Mouse (Mus musculus) MEL (cell line): ENCODE data around the gene Nsun2. TPM values are rescaled to one million over a fixed set of nuclear protein-coding genes. Genes with fewer than 3 reads are reported as not detected.
A peak's percentile ranks its signal among the peaks of the same experiment; 100 is the strongest.

Experiments
- DNase-seq: peaks from one replicate; pipeline ENCODE4 v3.0.0; 2011; ENCODE audit warnings: low read depth, low spot score
- H3K27ac ChIP-seq: 2 replicates; pipeline ENCODE4 v1.5.1; 2012; ENCODE audit warnings: low read depth, mild to moderate bottlenecking, control low read depth, low read length, moderate library complexity; ENCODE audit not compliant: control insufficient read depth
- H3K27me3 ChIP-seq, 2 experiments: fragments of 150-350 bp in 1 of 2; sonication (generic) in 1 of 2; 2 replicates each; pipeline ENCODE4 v1.6.1; 2012; ENCODE audit warnings: low read length in 2 of 2, mild to moderate bottlenecking in 2 of 2, improper control_type of control experiment in 1 of 2, moderate library complexity in 1 of 2; ENCODE audit not compliant: insufficient read depth in 2 of 2, control insufficient read depth in 1 of 2
- H3K36me3 ChIP-seq, 2 experiments: 2 replicates each; pipeline ENCODE4 v1.6.1; 2012 to 2014; ENCODE audit warnings: low read length in 2 of 2, improper control_type of control experiment in 1 of 2, inconsistent platforms in 1 of 2, mild to moderate bottlenecking in 1 of 2; ENCODE audit not compliant: insufficient read depth in 2 of 2, control insufficient read depth in 1 of 2
- H3K4me1 ChIP-seq, 2 experiments: fragments of 150-350 bp in 1 of 2; sonication (generic) in 1 of 2; 2 replicates each; pipeline ENCODE4 v1.6.1; 2012; ENCODE audit warnings: low read length in 2 of 2, improper control_type of control experiment in 1 of 2, mild to moderate bottlenecking in 1 of 2; ENCODE audit not compliant: insufficient read depth in 2 of 2, control insufficient read depth in 1 of 2
- H3K4me3 ChIP-seq, 2 experiments: fragments of 150-350 bp in 1 of 2; sonication (generic) in 1 of 2; 2 replicates each; pipeline ENCODE4 v1.5.1; 2012; ENCODE audit warnings: low read depth in 2 of 2, low read length in 2 of 2, mild to moderate bottlenecking in 2 of 2, moderate library complexity in 2 of 2, control low read depth in 1 of 2, improper control_type of control experiment in 1 of 2; ENCODE audit not compliant: control insufficient read depth in 1 of 2, insufficient read depth in 1 of 2
- H3K79me2 ChIP-seq: 2 replicates; pipeline ENCODE4 v1.6.1; 2012; ENCODE audit warnings: mild to moderate bottlenecking, low read length, moderate library complexity; ENCODE audit not compliant: control insufficient read depth, poor library complexity, insufficient read depth
- H3K9ac ChIP-seq: 2 replicates; pipeline ENCODE4 v1.6.1; 2012; ENCODE audit warnings: low read depth, mild to moderate bottlenecking, control low read depth, low read length, moderate library complexity; ENCODE audit not compliant: control insufficient read depth, poor library complexity, severe bottlenecking
- H3K9me3 ChIP-seq: fragments of 150-350 bp; sonication (generic); replicated peaks from 2 replicates; pipeline ENCODE4 v1.6.1; 2012; ENCODE audit warnings: mild to moderate bottlenecking, low read length, improper control_type of control experiment, moderate library complexity; ENCODE audit not compliant: insufficient read depth
- BHLHE40 ChIP-seq: IDR thresholded peaks from 2 replicates; pipeline ENCODE4 v1.6.1; 2012; ENCODE audit warnings: low read depth, mild to moderate bottlenecking, inconsistent platforms, low read length, improper control_type of control experiment, borderline replicate concordance
- CHD1 ChIP-seq: IDR thresholded peaks from 2 replicates; pipeline ENCODE4 v1.6.1; 2012; ENCODE audit warnings: low read depth, mild to moderate bottlenecking, inconsistent platforms, low read length, improper control_type of control experiment
- CTCF ChIP-seq, 3 experiments: IDR thresholded peaks in 2 of 3; conservative IDR thresholded peaks in 1 of 3; 2 replicates each; pipeline ENCODE4 v1.5.1; 2011 to 2012; ENCODE audit warnings: low read length in 3 of 3, low read depth in 2 of 3, mild to moderate bottlenecking in 2 of 3, improper control_type of control experiment in 1 of 3, inconsistent platforms in 1 of 3, mixed read lengths in 1 of 3, moderate library complexity in 1 of 3; ENCODE audit not compliant: control insufficient read depth in 1 of 3, insufficient read depth in 1 of 3, poor library complexity in 1 of 3, severe bottlenecking in 1 of 3
- EP300 ChIP-seq, 2 experiments: IDR thresholded peaks; 2 replicates each; pipeline ENCODE4 v1.6.1; 2011; ENCODE audit warnings: improper control_type of control experiment in 2 of 2, low read length in 2 of 2, low read depth in 1 of 2, mild to moderate bottlenecking in 1 of 2
- GATA1 ChIP-seq: IDR thresholded peaks from 2 replicates; pipeline ENCODE4 v1.6.1; 2011; ENCODE audit warnings: low read depth, low read length, improper control_type of control experiment
- MAX ChIP-seq: IDR thresholded peaks from 2 replicates; pipeline ENCODE4 v1.6.1; 2011; ENCODE audit warnings: low read length, improper control_type of control experiment
- MAZ ChIP-seq: IDR thresholded peaks from 2 replicates; pipeline ENCODE4 v1.6.1; 2012; ENCODE audit warnings: low read depth, mild to moderate bottlenecking, inconsistent platforms, low read length, improper control_type of control experiment
- MXI1 ChIP-seq: IDR thresholded peaks from 2 replicates; pipeline ENCODE4 v1.6.1; 2011; ENCODE audit warnings: mild to moderate bottlenecking, low read depth, low read length, improper control_type of control experiment
- MYB ChIP-seq: IDR thresholded peaks from 2 replicates; pipeline ENCODE4 v1.6.1; 2011; ENCODE audit warnings: mild to moderate bottlenecking, low read depth, low read length, improper control_type of control experiment
- NELFE ChIP-seq: IDR thresholded peaks from 2 replicates; pipeline ENCODE4 v1.6.1; 2011; ENCODE audit warnings: low read depth, low read length, improper control_type of control experiment
- NRF1 ChIP-seq: IDR thresholded peaks from 2 replicates; pipeline ENCODE4 v1.6.1; 2014; ENCODE audit warnings: low read depth, mild to moderate bottlenecking, inconsistent platforms, low read length, improper control_type of control experiment, moderate library complexity; ENCODE audit not compliant: poor library complexity, insufficient read depth, severe bottlenecking
- RAD21 ChIP-seq: IDR thresholded peaks from 2 replicates; pipeline ENCODE4 v1.6.1; 2011; ENCODE audit warnings: mild to moderate bottlenecking, low read depth, low read length, improper control_type of control experiment
- RCOR1 ChIP-seq: IDR thresholded peaks from 2 replicates; pipeline ENCODE4 v1.6.1; 2012; ENCODE audit warnings: low read depth, mild to moderate bottlenecking, inconsistent platforms, low read length, improper control_type of control experiment
- SMC3 ChIP-seq: IDR thresholded peaks from 2 replicates; pipeline ENCODE4 v1.6.1; 2011; ENCODE audit warnings: low read depth, low read length, improper control_type of control experiment
- TBP ChIP-seq: IDR thresholded peaks from 2 replicates; pipeline ENCODE4 v1.8.0; 2011; ENCODE audit warnings: low read depth, low read length, improper control_type of control experiment
- TCF12 ChIP-seq: IDR thresholded peaks from 2 replicates; pipeline ENCODE4 v1.6.1; 2014; ENCODE audit warnings: low read depth, mild to moderate bottlenecking, inconsistent platforms, low read length, improper control_type of control experiment, moderate library complexity
- UBTF ChIP-seq: IDR thresholded peaks from 2 replicates; pipeline ENCODE4 v1.6.1; 2012; ENCODE audit warnings: low read depth, mild to moderate bottlenecking, inconsistent platforms, low read length, improper control_type of control experiment, moderate library complexity, borderline replicate concordance; ENCODE audit not compliant: insufficient read depth
- ZC3H11A ChIP-seq: IDR thresholded peaks from 2 replicates; pipeline ENCODE4 v1.6.1; 2012; ENCODE audit warnings: low read depth, mild to moderate bottlenecking, inconsistent platforms, low read length, improper control_type of control experiment
- ZKSCAN1 ChIP-seq: IDR thresholded peaks from 2 replicates; pipeline ENCODE4 v1.6.1; 2012; ENCODE audit warnings: low read depth, mild to moderate bottlenecking, inconsistent platforms, low read length, improper control_type of control experiment, moderate library complexity
- ZMIZ1 ChIP-seq: IDR thresholded peaks from 2 replicates; pipeline ENCODE4 v1.6.1; 2012; ENCODE audit warnings: low read depth, mild to moderate bottlenecking, inconsistent platforms, low read length, improper control_type of control experiment, moderate library complexity
- polyA plus RNA-seq, 2 experiments: library from polyadenylated mRNA; stranded (reverse) in 1 of 2; unstranded in 1 of 2; fragments of >175 nt in 1 of 2; fragments of >200 nt in 1 of 2; gene quantifications; 2 replicates each; pipeline versions ENCODE4 v1.2.1 to v1.2.4; 2012; ENCODE audit warnings: low replicate concordance in 2 of 2, low read depth in 1 of 2; ENCODE audit not compliant: insufficient read length in 2 of 2, insufficient read depth in 1 of 2, missing spikeins in 1 of 2
- total RNA-seq: library from RNA; depleted of rRNA; stranded (reverse); fragments of 300-350 nt; gene quantifications from 2 replicates; pipeline ENCODE4 v1.2.3, GENCODE M21; 2012

The Nsun2 gene
- total and polyA plus RNA-seq, 3 experiments: 277 to 303 (median 302) TPM

- Histone ChIP-seq H3K9ac (no peak overlapping the region), H3K79me2 (no peaks in the 10 kb centered on the region), H3K9me3 (no peaks in the 10 kb centered on the region)
- TF ChIP-seq NRF1 (no peak), BHLHE40 (no peak), CHD1 (no peak), GATA1 (no peak), ZMIZ1 (no peak), TBP (no peak), RAD21 (no peak), UBTF (no peak), SMC3 (no peak), MAZ (no peak), ZC3H11A (no peak), ZKSCAN1 (no peak), TCF12 (no peak), MXI1 (no peak)
- TF ChIP-seq, all 39 proteins: peak for 0
- Histone ChIP-seq H3K4me1 (no peaks in the 10 kb centered on the region; a peak in 1 of 4 replicates), H3K27me3 (no peaks in the 10 kb centered on the region), H3K36me3 (no peaks in the 10 kb centered on the region), H3K4me3 (no peak overlapping the region), H3K27ac (no peak overlapping the region)
- DNase-seq: no peak
Observed at GRCm38 (mm10) chr13:69489777-69490176, 43.8 kb upstream of the Nsun2 start.

- H3K27me3 ChIP-seq: no peaks in the 10 kb centered on the region
- no peaks in the 10 kb centered on the region for H3K4me1 ChIP-seq
- H3K9ac ChIP-seq: no peak overlapping the region
- no peaks in the 10 kb centered on the region for H3K9me3 ChIP-seq
- no peaks in the 10 kb centered on the region for H3K36me3 ChIP-seq
- H3K4me3 ChIP-seq: no peak overlapping the region
- no peaks in the 10 kb centered on the region for H3K79me2 ChIP-seq
- TF ChIP-seq SMC3 (peak; percentile 56), MYB (no peak), ZC3H11A (peak; percentile 24; the same call in 1 of the 2 replicates), EP300 (IDR thresholded peaks at IDR 0.05; ENCODE audit: low read depth in 1 of 2, low read length in 2 of 2) (no peak), RAD21 (peak; percentile 42), NELFE (no peak), MAX (no peak), RCOR1 (no peak), CTCF (IDR thresholded peaks at IDR 0.05 in 2 of 3, conservative IDR thresholded peaks at IDR 0.05 in 1 of 3; ENCODE audit: control insufficient read depth in 1 of 3, insufficient read depth in 1 of 3, low read depth in 2 of 3, low read length in 3 of 3, poor library complexity in 1 of 3, severe bottlenecking in 1 of 3) (peak; percentile 61 to 84 (median 72))
- TF ChIP-seq, all 39 proteins: peak for 4
- peak; percentile 80 for DNase-seq
- H3K27ac ChIP-seq: no peak overlapping the region
Observed at GRCm38 (mm10) chr13:69492876-69493463, 40.6 kb upstream of the Nsun2 start.
